Mouse (Mus musculus): ENCODE measurements around the gene Pitx2. TPM values are rescaled to one million over a fixed set of nuclear protein-coding genes. Genes with fewer than 3 reads are reported as not detected.
A peak's percentile ranks its signal among the peaks of the same experiment; 100 is the strongest.

Pitx2 gene
- polyA plus RNA-seq, 1 experiment from 2014 or later: 62.5 TPM

GRCm38 (mm10) chr3:129238010-129238409 is 38.3 kb downstream of the Pitx2 start:
- H3K36me3 ChIP-seq: no peaks in the 10 kb centered on the region
- H3K4me1 ChIP-seq: peaks cover 8% of the 10 kb centered on the region
- no peak overlapping the region for H3K4me3 ChIP-seq
- H3K27ac ChIP-seq: no peak overlapping the region
- 26% methylated on average over 1 of the region's 1 CpGs for WGBS
- H3K9me3 ChIP-seq: no peaks in the 10 kb centered on the region
- ATAC-seq (ENCODE audit: insufficient number of reproducible peaks, insufficient read depth, low FRiP score, low TSS enrichment, low read depth): no peak
- no peaks in the 10 kb centered on the region; the same call in none of the 2 replicates for H3K27me3 ChIP-seq
- H3K9ac ChIP-seq: no peak overlapping the region
- H3K4me2 ChIP-seq: no peak overlapping the region

GRCm38 (mm10) chr3:129238664-129239258 is 39.1 kb downstream of the Pitx2 start:
- WGBS: 10% methylated on average over 13 of the region's 13 CpGs

GRCm38 (mm10) chr3:129250997-129251396 is 51.3 kb downstream of the Pitx2 start:
- Histone ChIP-seq H3K27me3 (no peaks in the 10 kb centered on the region), H3K9me3 (no peaks in the 10 kb centered on the region), H3K9ac (no peak overlapping the region), H3K27ac (no peak overlapping the region), H3K4me3 (no peak overlapping the region), H3K4me1 (no peaks in the 10 kb centered on the region), H3K4me2 (no peak overlapping the region), H3K36me3 (no peaks in the 10 kb centered on the region)
- WGBS: 82% methylated on average over 9 of the region's 9 CpGs
- ATAC-seq (ENCODE audit: insufficient number of reproducible peaks, insufficient read depth, low FRiP score, low TSS enrichment, low read depth): no peak

More at GRCm38 (mm10) chr3:129238664-129239258, 39.1 kb downstream of the Pitx2 start:
- H3K4me1 ChIP-seq: peaks cover 8% of the 10 kb centered on the region
- peak overlapping the region; percentile 46 for H3K4me2 ChIP-seq
- H3K27ac ChIP-seq: no peak overlapping the region
- no peaks in the 10 kb centered on the region; the same call in 1 of the 2 replicates for H3K27me3 ChIP-seq
- no peak overlapping the region for H3K9ac ChIP-seq
- H3K36me3 ChIP-seq: no peaks in the 10 kb centered on the region
- no peaks in the 10 kb centered on the region for H3K9me3 ChIP-seq
- peak overlapping the region; percentile 3; the same call in 1 of the 2 replicates for H3K4me3 ChIP-seq
- ATAC-seq (ENCODE audit: insufficient number of reproducible peaks, insufficient read depth, low FRiP score, low TSS enrichment, low read depth): no peak; the same call in 1 of the 2 replicates

- Histone ChIP-seq H3K9ac (no peak overlapping the region), H3K9me3 (no peaks in the 10 kb centered on the region), H3K4me2 (no peak overlapping the region), H3K4me3 (no peak overlapping the region), H3K36me3 (no peaks in the 10 kb centered on the region), H3K27ac (no peak overlapping the region), H3K27me3 (no peaks in the 10 kb centered on the region), H3K4me1 (no peaks in the 10 kb centered on the region)
- WGBS: 47% methylated on average over 10 of the region's 10 CpGs
- ATAC-seq (ENCODE audit: insufficient number of reproducible peaks, insufficient read depth, low FRiP score, low TSS enrichment, low read depth): no peak
Observed at GRCm38 (mm10) chr3:129254246-129254645, 54.6 kb downstream of the Pitx2 start.

DNA sequence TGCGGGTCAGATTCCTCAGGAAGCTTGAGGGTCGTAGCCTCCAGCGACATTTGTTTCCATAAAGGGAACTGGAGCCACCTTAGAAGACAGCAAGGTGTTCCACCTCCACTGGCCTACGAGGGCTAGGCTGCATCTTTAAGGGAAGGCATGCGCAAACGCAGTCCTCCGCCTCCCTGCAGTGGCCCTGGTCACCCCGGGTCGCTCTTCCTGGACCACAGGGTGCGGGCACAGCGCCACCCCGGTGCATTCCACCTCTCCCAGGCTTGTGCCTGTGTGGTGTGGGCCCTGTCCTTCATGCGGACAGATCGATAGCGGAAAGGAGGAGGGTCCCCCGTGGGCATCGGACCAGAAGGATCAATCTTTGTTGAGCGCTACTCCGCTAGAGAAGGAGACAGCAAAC is 56.6 kb downstream of the Pitx2 start:
- 54% methylated on average over 19 of the region's 19 CpGs for WGBS
- Histone ChIP-seq H3K9ac (no peak overlapping the region), H3K27ac (no peak overlapping the region), H3K4me1 (no peaks in the 10 kb centered on the region), H3K4me3 (peak overlapping the region; percentile 27), H3K9me3 (no peaks in the 10 kb centered on the region), H3K4me2 (peak overlapping the region; percentile 53), H3K36me3 (no peaks in the 10 kb centered on the region), H3K27me3 (no peaks in the 10 kb centered on the region)
- no peak for ATAC-seq (ENCODE audit: insufficient number of reproducible peaks, insufficient read depth, low FRiP score, low TSS enrichment, low read depth)

DNA sequence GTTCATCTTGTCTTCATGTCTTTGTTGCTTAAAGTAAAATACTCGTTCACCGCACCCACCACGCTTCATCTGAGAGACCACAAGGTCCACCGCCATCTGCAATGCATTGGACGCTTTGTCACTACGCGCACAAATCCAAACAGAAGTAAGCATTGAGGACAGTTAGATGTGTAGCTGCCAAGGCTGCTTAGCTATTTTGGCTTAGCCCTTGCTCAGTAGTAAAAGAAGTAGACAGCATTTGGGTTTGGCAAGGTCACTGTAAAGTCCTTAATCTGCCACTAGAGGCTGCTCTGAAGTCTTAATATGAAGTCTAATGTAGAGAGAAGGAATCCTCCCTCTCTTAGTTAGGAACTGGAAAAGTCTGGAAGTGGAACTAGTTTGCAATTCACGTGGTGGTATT is 57.1 kb downstream of the Pitx2 start:
- H3K27ac ChIP-seq: no peak overlapping the region
- H3K9ac ChIP-seq: no peak overlapping the region
- no peaks in the 10 kb centered on the region for H3K4me1 ChIP-seq
- ATAC-seq (ENCODE audit: insufficient number of reproducible peaks, insufficient read depth, low FRiP score, low TSS enrichment, low read depth): no peak
- peak overlapping the region; percentile 53 for H3K4me2 ChIP-seq
- H3K9me3 ChIP-seq: no peaks in the 10 kb centered on the region
- no peaks in the 10 kb centered on the region for H3K36me3 ChIP-seq
- peak overlapping the region; percentile 27; the same call in 1 of the 2 replicates for H3K4me3 ChIP-seq
- WGBS: 57% methylated on average over 8 of the region's 8 CpGs
- no peaks in the 10 kb centered on the region for H3K27me3 ChIP-seq

- H3K4me1 ChIP-seq: no peaks in the 10 kb centered on the region
- 77% methylated on average over 5 of the region's 5 CpGs for WGBS
- no peak overlapping the region for H3K4me3 ChIP-seq
- no peaks in the 10 kb centered on the region for H3K36me3 ChIP-seq
- H3K27me3 ChIP-seq: no peaks in the 10 kb centered on the region
- H3K4me2 ChIP-seq: no peak overlapping the region
- no peak overlapping the region for H3K27ac ChIP-seq
- no peaks in the 10 kb centered on the region for H3K9me3 ChIP-seq
- H3K9ac ChIP-seq: no peak overlapping the region
- no peak for ATAC-seq (ENCODE audit: insufficient number of reproducible peaks, insufficient read depth, low FRiP score, low TSS enrichment, low read depth)
Observed at GRCm38 (mm10) chr3:129258497-129258896, 58.8 kb downstream of the Pitx2 start.

Other genes starting within 250 kb of the Pitx2 start
- 5.3 and 10.2 TPM in 2 replicates for gene Enpep, start 132.8 kb downstream of the Pitx2 start, polyA plus RNA-seq (2015; fragmentation: Nextera tagmentation; extraction: Ambion mirVana)

Data from embryonic facial prominence, embryonic 13.5 days (tissue).